Mouse (Mus musculus) liver (tissue): Measurements from ENCODE around the gene Tmem207.

Source experiments
- DNase-seq: peaks from one replicate; pipeline ENCODE4 v3.0.0-alpha.2; 2020; ENCODE audit warnings: mixed read lengths

The Tmem207 gene

GRCm38 (mm10) chr16:26454163-26454562 is 72.4 kb downstream of the Tmem207 start:
- no peak for DNase-seq
